Mouse (Mus musculus): ENCODE results near the gene Gm10282.

DNA sequence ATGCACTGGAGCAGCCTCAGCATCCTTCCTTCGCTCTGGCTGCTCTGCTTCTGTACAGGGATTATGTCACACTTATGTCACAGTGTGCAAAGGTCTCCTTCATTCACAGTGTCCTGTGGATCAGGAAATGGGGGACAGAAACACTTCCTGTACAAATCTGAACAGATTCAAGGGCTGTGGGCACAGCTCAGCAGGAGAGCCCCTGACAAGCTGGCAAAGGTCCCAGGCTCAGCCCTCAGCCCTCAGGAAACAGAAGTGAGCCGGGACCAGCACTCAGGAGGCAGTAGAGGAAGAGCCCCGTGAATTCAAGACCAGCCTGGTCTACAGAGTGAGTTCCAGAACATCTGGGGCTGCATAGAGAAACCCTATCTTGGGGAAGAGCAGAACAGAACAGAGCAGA lies 23.4 kb downstream of the Gm10282 start:
- TF ChIP-seq EP300 (IDR thresholded peaks at IDR 0.05; ENCODE audit: low read depth) (peak; percentile 78), CTCF (IDR thresholded peaks at IDR 0.05; ENCODE audit: low read depth) (no peak)

All from heart, postnatal 0 days (tissue).